Mouse (Mus musculus) CH12.LX (cell line): ENCODE measurements at regions not wholly inside any gene's neighbourhood (a gene's known extent, or its start where the extent isn't known, plus 50 kb on each side); places are given as distances from the start of the nearest gene placed in this dataset.

ENCODE experiments used
- CHD1 ChIP-seq: IDR thresholded peaks from 2 replicates; pipeline ENCODE4 v1.6.1; 2012; ENCODE audit warnings: low read depth, low read length, improper control_type of control experiment, inconsistent platforms
- CTCF ChIP-seq, 2 experiments: IDR thresholded peaks in 1 of 2; conservative IDR thresholded peaks in 1 of 2; 2 replicates each; pipeline ENCODE4 v1.5.1; 2011 to 2012; ENCODE audit warnings: low read depth in 2 of 2, low read length in 2 of 2, improper control_type of control experiment in 1 of 2, inconsistent platforms in 1 of 2, mild to moderate bottlenecking in 1 of 2, moderate library complexity in 1 of 2
- GABPA ChIP-seq: IDR thresholded peaks from 2 replicates; pipeline ENCODE4 v1.6.1; 2012; ENCODE audit warnings: low read depth, low read length, improper control_type of control experiment, inconsistent platforms; ENCODE audit not compliant: insufficient replicate concordance
- HCFC1 ChIP-seq: IDR thresholded peaks from 2 replicates; pipeline ENCODE4 v1.6.1; 2012; ENCODE audit warnings: low read depth, mild to moderate bottlenecking, inconsistent platforms, low read length, improper control_type of control experiment
- JUND ChIP-seq: conservative IDR thresholded peaks from 2 replicates; pipeline ENCODE4 v1.6.1; 2011; ENCODE audit warnings: low read depth, low read length, improper control_type of control experiment
- KAT2A ChIP-seq: IDR thresholded peaks from 2 replicates; pipeline ENCODE4 v1.6.1; 2012; ENCODE audit warnings: low read length, improper control_type of control experiment, inconsistent platforms; ENCODE audit not compliant: insufficient replicate concordance
- MAFK ChIP-seq: IDR thresholded peaks from 2 replicates; pipeline ENCODE4 v1.6.1; 2011; ENCODE audit warnings: low read length, improper control_type of control experiment; ENCODE audit not compliant: insufficient replicate concordance
- MAX ChIP-seq: IDR thresholded peaks from 2 replicates; pipeline ENCODE4 v1.6.1; 2011; ENCODE audit warnings: low read length, improper control_type of control experiment
- MXI1 ChIP-seq: IDR thresholded peaks from 2 replicates; pipeline ENCODE4 v1.6.1; 2011; ENCODE audit warnings: mild to moderate bottlenecking, low read depth, low read length, improper control_type of control experiment
- POLR2A ChIP-seq: IDR thresholded peaks from 2 replicates; pipeline ENCODE4 v1.6.1; 2011; ENCODE audit warnings: low read depth, mild to moderate bottlenecking, improper control_type of control experiment, low read length
- RCOR1 ChIP-seq: conservative IDR thresholded peaks from 2 replicates; pipeline ENCODE4 v1.6.1; 2012; ENCODE audit warnings: low read depth, mild to moderate bottlenecking, inconsistent platforms, low read length, improper control_type of control experiment
- SMC3 ChIP-seq: IDR thresholded peaks from 2 replicates; pipeline ENCODE4 v1.6.1; 2011; ENCODE audit warnings: low read depth, low read length, improper control_type of control experiment
- USF2 ChIP-seq: conservative IDR thresholded peaks from 2 replicates; pipeline ENCODE4 v1.6.1; 2011; ENCODE audit warnings: low read depth, low read length, improper control_type of control experiment
- ZC3H11A ChIP-seq: IDR thresholded peaks from 2 replicates; pipeline ENCODE4 v1.6.1; 2012; ENCODE audit warnings: low read depth, mild to moderate bottlenecking, inconsistent platforms, low read length, improper control_type of control experiment

GRCm38 (mm10) chr12:5781276-5781675, 405.8 kb upstream of the Klhl29 start:
- TF ChIP-seq SMC3 (no peak), CHD1 (no peak), POLR2A (no peak), MXI1 (no peak), RCOR1 (no peak), ZC3H11A (no peak), JUND (no peak), CTCF (conservative IDR thresholded peaks at IDR 0.05 in 1 of 2, IDR thresholded peaks at IDR 0.05 in 1 of 2; ENCODE audit: low read depth in 2 of 2, low read length in 2 of 2) (no peak), GABPA (no peak), MAFK (no peak), USF2 (no peak), MAX (no peak), KAT2A (no peak), HCFC1 (no peak)
